Mouse (Mus musculus): ENCODE measurements at regions not wholly inside any gene's neighbourhood (a gene's known extent, or its start where the extent isn't known, plus 50 kb on each side); places are given as distances from the start of the nearest gene placed in this dataset.

- WGBS = 88% methylated on average over 3 of the region's 3 CpGs
- no peaks in the 10 kb centered on the region for H3K27me3 ChIP-seq (ENCODE audit: control insufficient read depth, insufficient read depth, low read length)
- H3K4me3 ChIP-seq (ENCODE audit: low read depth, low read length) = no peak overlapping the region
- TF ChIP-seq CTCF (IDR thresholded peaks at IDR 0.05; ENCODE audit: low read depth) (no peak), EP300 (optimal IDR thresholded peaks at IDR 0.05) (no peak)
- H3K4me2 ChIP-seq (replicated peaks; ENCODE audit: low read depth) = no peak overlapping the region
- H3K36me3 ChIP-seq (ENCODE audit: control insufficient read depth, insufficient read depth, low read length) = no peaks in the 10 kb centered on the region
- no peak for DNase-seq (ENCODE audit: low spot score)
- no peaks in the 10 kb centered on the region for H3K4me1 ChIP-seq (replicated peaks; ENCODE audit: control insufficient read depth, insufficient read depth)
- no peaks in the 10 kb centered on the region for H3K9me3 ChIP-seq (ENCODE audit: control insufficient read depth, low read length)
- no peak overlapping the region for H3K9ac ChIP-seq (ENCODE audit: low read length)
- H3K27ac ChIP-seq (replicated peaks) = no peak overlapping the region
- no peak for ATAC-seq (ENCODE audit: low FRiP score, low TSS enrichment)
These were observed 283.6 kb upstream of the Klf4 start for GRCm38 (mm10) chr4:55815832-55816231.

GRCm38 (mm10) chr4:55812846-55813245 lies 280.6 kb upstream of the Klf4 start:
- no peak overlapping the region for H3K4me3 ChIP-seq (ENCODE audit: low read depth, low read length)
- no peak overlapping the region for H3K27ac ChIP-seq (replicated peaks)
- no peak overlapping the region for H3K9ac ChIP-seq (ENCODE audit: low read length)
- H3K4me1 ChIP-seq (replicated peaks; ENCODE audit: control insufficient read depth, insufficient read depth) = no peaks in the 10 kb centered on the region
- no peaks in the 10 kb centered on the region for H3K27me3 ChIP-seq (ENCODE audit: control insufficient read depth, insufficient read depth, low read length)
- H3K36me3 ChIP-seq (ENCODE audit: control insufficient read depth, insufficient read depth, low read length) = no peaks in the 10 kb centered on the region
- no peak for TF ChIP-seq CTCF (IDR thresholded peaks at IDR 0.05; ENCODE audit: low read depth)
- no peak for TF ChIP-seq EP300 (optimal IDR thresholded peaks at IDR 0.05)
- 68% methylated on average over 8 of the region's 8 CpGs for WGBS
- DNase-seq (ENCODE audit: low spot score) (no peak), ATAC-seq (ENCODE audit: low FRiP score, low TSS enrichment) (no peak)
- no peak overlapping the region for H3K4me2 ChIP-seq (replicated peaks; ENCODE audit: low read depth)
- H3K9me3 ChIP-seq (ENCODE audit: control insufficient read depth, low read length) = no peaks in the 10 kb centered on the region

DNA sequence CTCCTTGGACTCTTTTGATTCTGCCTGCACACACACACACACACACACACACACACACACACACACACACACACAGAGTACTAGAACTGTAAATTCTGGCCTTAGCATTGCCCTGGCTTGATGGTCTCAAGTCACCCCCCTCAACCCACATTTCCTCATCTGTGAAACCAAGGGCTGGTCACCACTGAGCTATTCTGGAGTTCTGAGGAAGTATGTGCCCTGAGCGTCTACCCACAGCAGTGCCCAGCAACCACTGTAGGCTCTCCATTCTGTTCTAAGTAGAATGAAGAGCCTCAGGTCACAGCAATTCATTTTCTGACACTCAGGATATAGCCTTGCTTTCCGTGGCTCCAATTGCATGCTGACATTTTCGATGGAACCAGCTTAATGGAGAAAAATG lies 279.4 kb upstream of the Klf4 start:
- Histone ChIP-seq H3K4me1 (replicated peaks; ENCODE audit: control insufficient read depth, insufficient read depth) (no peaks in the 10 kb centered on the region), H3K9me3 (ENCODE audit: control insufficient read depth, low read length) (no peaks in the 10 kb centered on the region), H3K27me3 (ENCODE audit: control insufficient read depth, insufficient read depth, low read length) (no peaks in the 10 kb centered on the region), H3K27ac (replicated peaks) (no peak overlapping the region), H3K9ac (ENCODE audit: low read length) (no peak overlapping the region), H3K4me2 (replicated peaks; ENCODE audit: low read depth) (no peak overlapping the region), H3K4me3 (ENCODE audit: low read depth, low read length) (no peak overlapping the region), H3K36me3 (ENCODE audit: control insufficient read depth, insufficient read depth, low read length) (no peaks in the 10 kb centered on the region)
- ATAC-seq (ENCODE audit: low FRiP score, low TSS enrichment) = no peak
- TF ChIP-seq CTCF (IDR thresholded peaks at IDR 0.05; ENCODE audit: low read depth) (no peak), EP300 (optimal IDR thresholded peaks at IDR 0.05) (no peak)
- DNase-seq (ENCODE audit: low spot score) = no peak
- 66% methylated on average over 3 of the region's 3 CpGs for WGBS

- Histone ChIP-seq H3K4me1 (replicated peaks; ENCODE audit: control insufficient read depth, insufficient read depth) (no peaks in the 10 kb centered on the region), H3K36me3 (ENCODE audit: control insufficient read depth, insufficient read depth, low read length) (no peaks in the 10 kb centered on the region), H3K27ac (replicated peaks) (no peak overlapping the region), H3K27me3 (ENCODE audit: control insufficient read depth, insufficient read depth, low read length) (no peaks in the 10 kb centered on the region), H3K4me2 (replicated peaks; ENCODE audit: low read depth) (no peak overlapping the region), H3K9ac (ENCODE audit: low read length) (no peak overlapping the region), H3K9me3 (ENCODE audit: control insufficient read depth, low read length) (no peaks in the 10 kb centered on the region), H3K4me3 (ENCODE audit: low read depth, low read length) (no peak overlapping the region)
- ATAC-seq (ENCODE audit: low FRiP score, low TSS enrichment) (no peak), DNase-seq (ENCODE audit: low spot score) (no peak)
- 69% methylated on average over 5 of the region's 5 CpGs for WGBS
- TF ChIP-seq CTCF (IDR thresholded peaks at IDR 0.05; ENCODE audit: low read depth) (no peak), EP300 (optimal IDR thresholded peaks at IDR 0.05) (no peak)
These were observed 276.2 kb upstream of the Klf4 start for GRCm38 (mm10) chr4:55808501-55808900.

DNA sequence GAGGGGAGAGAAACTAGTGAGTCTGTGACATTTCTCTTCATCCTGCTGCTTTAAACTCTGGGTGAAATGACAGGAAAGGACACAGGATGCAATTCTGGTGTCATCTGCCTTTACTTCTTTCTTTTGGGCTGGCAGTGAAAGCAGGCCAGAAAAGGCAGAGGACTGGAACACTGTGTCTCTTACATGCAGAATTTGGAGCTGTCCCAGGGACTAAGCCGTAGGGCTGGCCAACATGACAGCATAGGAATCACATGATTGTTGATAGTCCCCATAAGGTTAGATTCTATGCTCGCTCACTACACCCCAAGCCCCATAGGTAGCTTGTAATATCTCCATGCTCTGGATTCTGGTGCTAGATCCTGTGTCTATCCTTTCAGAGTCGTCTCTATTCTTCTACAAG lies 274.5 kb upstream of the Klf4 start:
- TF ChIP-seq EP300 (optimal IDR thresholded peaks at IDR 0.05) (no peak), CTCF (IDR thresholded peaks at IDR 0.05; ENCODE audit: low read depth) (no peak)
- Histone ChIP-seq H3K9ac (ENCODE audit: low read length) (no peak overlapping the region), H3K4me2 (replicated peaks; ENCODE audit: low read depth) (no peak overlapping the region), H3K36me3 (ENCODE audit: control insufficient read depth, insufficient read depth, low read length) (no peaks in the 10 kb centered on the region), H3K27me3 (ENCODE audit: control insufficient read depth, insufficient read depth, low read length) (no peaks in the 10 kb centered on the region), H3K9me3 (ENCODE audit: control insufficient read depth, low read length) (no peaks in the 10 kb centered on the region), H3K4me3 (ENCODE audit: low read depth, low read length) (no peak overlapping the region), H3K27ac (replicated peaks) (no peak overlapping the region), H3K4me1 (replicated peaks; ENCODE audit: control insufficient read depth, insufficient read depth) (no peaks in the 10 kb centered on the region)
- no peak for ATAC-seq (ENCODE audit: low FRiP score, low TSS enrichment)
- 76% methylated on average over 3 of the region's 3 CpGs for WGBS
- DNase-seq (ENCODE audit: low spot score) = no peak

DNA sequence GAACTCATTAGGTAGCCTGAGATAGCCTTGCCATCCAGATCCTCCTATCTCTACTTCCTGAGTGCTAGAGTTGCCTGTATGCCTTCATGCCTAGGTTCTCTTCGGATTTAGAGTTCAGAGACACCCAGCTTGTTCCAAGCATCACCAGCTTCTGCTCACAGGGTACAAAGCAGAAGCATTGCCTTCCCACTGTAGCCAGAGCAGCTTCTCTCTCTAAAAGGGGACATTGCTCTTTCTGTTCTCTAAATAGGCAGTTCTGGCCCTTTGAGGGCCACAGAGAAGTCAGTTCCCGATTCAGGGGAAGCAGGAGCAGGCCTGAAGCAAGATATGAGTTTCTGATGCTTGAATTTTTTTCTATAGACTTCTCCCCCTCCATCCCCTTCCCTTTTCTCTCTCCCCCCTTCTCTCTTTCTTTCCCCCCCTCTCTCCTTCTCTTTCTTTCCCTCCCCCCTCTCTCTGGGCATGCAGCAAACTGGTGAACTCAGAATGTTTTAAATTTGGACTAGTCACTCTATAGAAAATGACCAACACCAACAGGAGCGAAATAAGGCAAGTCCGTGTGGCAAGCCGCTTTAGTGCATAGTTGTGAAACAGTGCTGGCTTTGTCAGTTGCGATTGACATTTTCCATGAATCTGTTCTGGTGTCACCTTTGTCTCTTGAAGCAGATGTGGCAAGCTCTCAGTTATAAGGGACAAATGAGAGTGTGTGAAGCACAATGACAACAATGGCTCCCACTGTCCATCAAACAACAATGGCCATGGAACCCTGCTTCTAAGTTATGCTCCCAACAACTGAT lies 273.2 kb upstream of the Klf4 start:
- Histone ChIP-seq H3K9ac (ENCODE audit: low read length) (no peak overlapping the region), H3K36me3 (ENCODE audit: control insufficient read depth, insufficient read depth, low read length) (no peaks in the 10 kb centered on the region), H3K4me2 (replicated peaks; ENCODE audit: low read depth) (no peak overlapping the region), H3K4me1 (replicated peaks; ENCODE audit: control insufficient read depth, insufficient read depth) (no peaks in the 10 kb centered on the region), H3K27ac (replicated peaks) (no peak overlapping the region), H3K27me3 (ENCODE audit: control insufficient read depth, insufficient read depth, low read length) (no peaks in the 10 kb centered on the region), H3K4me3 (ENCODE audit: low read depth, low read length) (no peak overlapping the region), H3K9me3 (ENCODE audit: control insufficient read depth, low read length) (no peaks in the 10 kb centered on the region)
- 89% methylated on average over 6 of the region's 6 CpGs for WGBS
- no peak for TF ChIP-seq CTCF (IDR thresholded peaks at IDR 0.05; ENCODE audit: low read depth)
- no peak for TF ChIP-seq EP300 (optimal IDR thresholded peaks at IDR 0.05)
- DNase-seq (ENCODE audit: low spot score) (no peak), ATAC-seq (ENCODE audit: low FRiP score, low TSS enrichment) (no peak)

Measured in stomach, postnatal 0 days (tissue).